Mouse (Mus musculus) kidney, postnatal 4 days (tissue): ENCODE measurements around the gene Abcc3.
A peak's percentile ranks its signal among the peaks of the same experiment; 100 is the strongest.

Experiments
- DNase-seq, 2 experiments: peaks; one replicate each; pipeline ENCODE4 v3.0.0; 2021; ENCODE audit warnings: mixed read lengths in 2 of 2

Abcc3 gene

GRCm38 (mm10) chr11:94349839-94350238 lies 43.0 kb downstream of the Abcc3 start:
- DNase-seq: no peak

DNA sequence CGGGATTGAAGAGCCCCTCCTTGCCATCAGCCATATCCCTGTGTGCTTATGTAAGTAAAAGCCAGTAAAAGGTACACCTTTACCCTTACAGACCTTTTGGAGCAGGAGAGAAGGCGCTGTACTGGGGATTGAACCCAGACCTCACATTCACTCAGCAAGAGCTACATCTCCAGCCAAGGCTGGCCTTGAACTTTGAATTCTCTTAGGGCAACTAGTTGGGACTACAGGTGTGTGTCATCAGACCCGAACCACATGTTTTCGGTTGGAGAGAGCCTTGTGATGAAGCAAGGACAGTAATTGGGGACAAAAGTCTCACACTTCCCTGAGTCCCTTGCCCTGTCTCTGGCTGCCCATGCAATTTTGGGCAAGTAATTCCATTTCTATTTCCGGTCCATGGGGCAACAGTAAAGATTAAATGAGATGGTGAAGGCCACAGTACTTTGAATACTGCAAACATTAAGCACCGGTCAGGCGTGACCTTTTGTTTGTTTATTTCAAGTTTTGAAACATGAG lies 45.7 kb downstream of the Abcc3 start:
- no peak for DNase-seq

- DNase-seq: peak in 1 of 2 experiments; percentile 40
Measured at GRCm38 (mm10) chr11:94346611-94347010, 46.2 kb downstream of the Abcc3 start.

DNA sequence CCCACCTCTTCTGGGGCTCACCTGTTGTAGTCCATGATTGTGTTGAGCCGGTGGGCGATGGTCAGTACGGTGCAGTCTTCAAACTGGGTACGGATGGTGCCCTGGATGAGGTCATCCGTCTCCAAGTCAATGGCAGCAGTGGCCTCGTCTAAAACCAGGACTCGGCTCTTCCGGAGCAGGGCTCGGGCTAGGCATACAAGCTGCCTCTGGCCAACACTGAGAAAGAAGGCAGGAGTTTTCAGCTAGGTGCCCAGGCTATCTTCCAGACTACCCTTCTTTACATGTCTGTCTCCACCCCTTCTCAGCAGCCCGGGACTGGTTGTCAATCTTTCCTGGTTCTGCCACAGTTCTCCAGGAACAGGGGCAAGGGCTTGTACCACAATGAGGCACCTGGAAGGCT lies 46.9 kb downstream of the Abcc3 start:
- DNase-seq: no peak

DNA sequence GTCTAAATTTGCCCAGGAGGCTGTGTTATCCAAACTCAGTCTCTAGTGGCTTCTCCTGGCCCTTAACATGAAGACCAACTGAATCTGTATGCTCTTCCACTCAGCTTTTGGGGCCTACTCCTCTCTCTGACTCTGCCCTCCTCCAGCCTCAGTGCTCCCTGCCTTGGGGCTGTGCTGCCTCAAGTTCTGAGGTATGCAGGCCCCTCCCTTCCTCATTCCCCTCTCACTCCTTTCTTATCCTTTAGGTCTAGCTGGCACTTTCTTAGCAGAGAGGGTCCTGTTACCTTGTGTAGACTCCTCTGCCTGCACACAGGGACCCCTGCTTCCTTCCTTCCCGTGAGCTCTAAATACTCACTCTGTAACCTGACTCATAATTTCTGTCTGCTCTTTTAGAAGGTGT lies 48.3 kb downstream of the Abcc3 start:
- DNase-seq: no peak

DNA sequence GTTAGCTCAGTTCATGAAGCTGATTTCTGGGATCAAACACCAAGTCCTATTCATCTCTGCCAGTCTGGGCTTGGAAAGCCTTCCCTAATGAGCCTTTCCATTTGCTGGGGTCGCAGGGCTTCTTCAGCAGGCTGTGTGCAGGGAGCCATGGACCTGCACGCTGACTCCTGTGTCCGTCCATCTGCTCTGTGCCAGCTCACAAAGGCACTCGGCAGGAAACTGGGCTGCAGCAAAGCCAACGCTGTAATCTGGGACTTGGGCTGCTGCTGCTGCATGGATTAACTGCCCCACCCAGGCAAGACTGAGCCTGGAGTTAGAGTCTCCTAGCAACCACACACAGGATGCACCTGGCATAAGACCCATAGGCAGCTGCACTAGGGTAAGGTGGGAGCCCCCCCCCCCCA lies 48.8 kb downstream of the Abcc3 start:
- DNase-seq: no peak

DNA sequence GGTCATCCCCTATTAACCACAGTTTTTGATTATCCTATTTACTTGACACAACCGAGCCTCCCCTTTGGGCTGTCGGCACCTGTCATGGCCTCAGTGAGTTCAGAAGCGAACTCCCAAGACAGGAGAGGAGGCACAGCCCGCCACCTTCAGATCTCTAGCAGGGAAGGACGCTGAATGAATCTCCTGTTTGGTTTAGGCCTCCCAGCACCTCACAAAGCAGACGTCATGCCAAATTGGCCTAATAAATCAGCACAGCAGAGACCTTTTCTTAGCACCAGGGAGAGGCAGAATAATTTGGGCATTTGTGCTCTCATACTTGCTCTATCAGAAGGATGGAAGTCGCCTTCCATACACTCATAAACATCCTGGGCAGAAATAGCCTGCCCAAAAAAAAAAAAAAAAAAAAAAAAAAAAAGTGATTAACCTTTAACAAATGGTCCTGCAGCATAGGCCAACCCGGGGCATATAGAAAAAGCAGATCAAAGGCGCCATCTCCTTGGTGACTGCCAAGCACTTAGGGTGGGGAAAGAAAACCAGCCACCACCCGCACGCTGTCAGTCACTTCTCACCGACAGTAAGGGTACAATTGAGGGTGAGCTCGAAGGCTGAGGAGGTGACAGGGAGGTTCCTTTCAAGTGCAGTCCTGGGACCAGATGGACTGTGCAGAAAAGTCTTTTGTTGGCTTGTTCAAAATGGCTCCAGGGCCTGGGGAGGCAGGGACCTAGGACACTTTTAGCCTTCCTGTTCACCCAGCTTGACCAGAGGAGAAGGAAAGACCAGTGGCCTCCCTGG lies 50.5 kb downstream of the Abcc3 start:
- no peak for DNase-seq

GRCm38 (mm10) chr11:94340948-94341933 lies 51.6 kb downstream of the Abcc3 start:
- peak in 1 of 2 experiments; percentile 42 for DNase-seq

GRCm38 (mm10) chr11:94339732-94340585 lies 52.8 kb downstream of the Abcc3 start:
- DNase-seq: peak; percentile 55 to 75

GRCm38 (mm10) chr11:94338347-94338746 lies 54.5 kb downstream of the Abcc3 start:
- no peak for DNase-seq

GRCm38 (mm10) chr11:94336551-94336950 lies 56.2 kb downstream of the Abcc3 start:
- no peak for DNase-seq

- DNase-seq: no peak
Measured at GRCm38 (mm10) chr11:94334386-94334968, 58.3 kb downstream of the Abcc3 start.

- no peak for DNase-seq
Measured at GRCm38 (mm10) chr11:94332726-94333125, 60.1 kb downstream of the Abcc3 start.

DNA sequence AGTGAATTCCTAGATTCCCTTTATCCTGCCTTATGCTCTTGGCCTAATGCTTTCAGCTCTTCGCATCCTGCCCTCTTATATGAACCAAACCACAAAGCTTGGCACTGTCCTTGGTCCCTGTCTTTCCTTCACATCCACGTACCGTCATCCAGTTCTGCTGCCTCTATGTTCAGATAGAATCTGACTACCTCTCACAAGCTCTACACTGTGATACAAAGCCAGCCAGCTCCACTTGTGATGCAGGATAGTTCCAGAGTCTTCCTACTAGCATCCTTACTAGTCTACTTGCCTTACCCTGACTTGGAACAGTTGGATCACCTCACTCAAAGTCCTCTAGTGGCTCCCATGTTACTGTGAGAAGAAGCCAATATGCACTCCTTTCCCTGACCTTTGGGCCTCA lies 62.6 kb downstream of the Abcc3 start:
- no peak for DNase-seq

DNA sequence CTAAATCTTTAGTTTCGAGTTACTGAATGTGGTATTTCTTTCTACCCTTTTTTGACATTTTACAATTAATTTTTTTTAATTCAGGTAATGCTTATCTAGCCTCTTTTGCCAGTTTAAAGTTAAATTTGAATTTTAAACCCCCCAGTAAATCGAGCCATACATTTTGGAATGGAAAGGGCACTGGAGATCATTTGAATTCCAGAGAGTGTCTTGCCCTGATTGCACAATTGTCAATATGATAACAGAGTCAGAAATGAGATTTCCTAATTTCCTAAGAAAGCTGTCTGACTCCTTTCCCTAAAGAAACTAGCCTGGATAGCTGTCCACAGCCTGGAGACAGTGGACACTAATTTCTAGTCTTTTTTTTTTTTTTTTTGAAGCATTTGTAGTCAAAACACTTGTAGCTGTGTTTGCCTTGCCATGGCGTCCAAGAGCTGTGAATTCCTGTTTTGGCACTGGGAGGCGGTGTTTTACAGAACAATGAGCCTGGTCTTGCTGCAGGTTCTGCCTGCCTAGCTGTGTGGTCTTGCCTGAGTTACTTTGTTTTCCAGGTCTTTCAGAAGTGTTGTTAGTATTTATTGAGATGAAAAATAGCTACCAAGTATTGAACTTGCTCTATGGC lies 63.4 kb downstream of the Abcc3 start:
- DNase-seq: peak; percentile 69 to 79

DNA sequence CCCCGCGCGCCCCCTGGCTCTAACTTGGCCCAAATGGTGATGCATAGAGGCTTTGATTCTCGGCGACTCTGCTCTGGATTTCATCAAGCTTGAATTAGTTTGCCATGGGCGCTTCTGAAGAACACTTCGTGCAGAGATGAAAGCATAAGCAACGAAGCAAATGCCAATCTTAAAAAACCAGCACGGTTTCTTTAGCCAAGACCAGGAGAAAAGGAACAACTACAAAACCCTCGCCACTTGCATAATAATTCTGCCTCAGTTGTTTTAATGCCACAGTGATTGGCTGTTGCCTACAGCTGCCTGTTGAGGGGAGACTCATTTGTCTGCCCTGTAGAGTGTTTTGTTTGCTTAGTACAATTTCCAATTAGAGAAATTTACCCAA lies 64.2 kb downstream of the Abcc3 start:
- DNase-seq: no peak

DNA sequence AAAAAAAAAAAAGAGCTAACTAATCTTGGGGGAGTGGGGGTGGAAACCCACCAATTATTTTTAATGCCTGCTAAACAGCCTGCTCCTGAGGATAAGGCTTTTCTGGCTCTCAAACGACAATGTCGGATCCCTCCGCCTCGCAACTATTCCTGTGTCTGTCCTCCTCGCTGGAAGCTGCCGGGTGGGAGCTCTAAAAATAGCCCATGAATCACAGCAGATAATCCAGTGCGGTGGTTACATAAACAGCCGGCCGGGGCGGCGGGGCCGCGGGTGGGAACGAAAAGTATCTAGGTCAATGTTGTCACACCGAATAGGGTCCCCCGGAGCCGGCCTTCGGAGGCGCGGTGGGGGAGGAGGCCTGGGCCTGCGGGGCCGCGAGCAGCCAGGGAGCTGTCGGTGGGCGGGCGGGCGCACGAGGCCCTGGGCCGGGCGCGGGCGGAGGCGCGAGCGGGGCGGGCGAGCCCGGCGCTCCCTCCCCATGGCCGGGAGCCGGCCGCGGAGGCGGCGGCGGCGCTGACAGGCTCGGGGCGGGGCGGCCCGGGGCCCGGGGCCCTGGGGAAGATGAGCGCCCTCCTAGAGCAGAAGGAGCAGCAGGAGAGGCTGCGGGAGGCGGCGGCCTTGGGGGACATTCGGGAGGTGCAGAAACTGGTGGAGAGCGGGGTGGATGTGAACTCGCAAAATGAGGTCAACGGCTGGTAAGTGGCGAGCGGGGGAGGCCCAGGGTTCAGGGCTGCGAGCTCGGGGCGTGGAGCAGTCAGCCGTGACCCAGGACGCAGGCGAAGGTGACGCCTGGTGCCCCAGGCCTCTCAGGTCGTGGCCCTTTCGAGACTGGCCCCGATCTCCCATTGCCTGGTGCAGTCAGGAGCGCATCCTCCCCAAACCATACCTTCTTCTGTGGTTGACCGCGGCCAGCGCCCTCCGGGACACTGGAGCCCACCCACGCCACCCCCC lies 64.8 kb downstream of the Abcc3 start, which contains the start of gene Ankrd40:
Ankrd40 (plus strand) TSS at position 309 of the 951 bp plus-strand sequence.
- DNase-seq: peak; percentile 92 to 96

DNA sequence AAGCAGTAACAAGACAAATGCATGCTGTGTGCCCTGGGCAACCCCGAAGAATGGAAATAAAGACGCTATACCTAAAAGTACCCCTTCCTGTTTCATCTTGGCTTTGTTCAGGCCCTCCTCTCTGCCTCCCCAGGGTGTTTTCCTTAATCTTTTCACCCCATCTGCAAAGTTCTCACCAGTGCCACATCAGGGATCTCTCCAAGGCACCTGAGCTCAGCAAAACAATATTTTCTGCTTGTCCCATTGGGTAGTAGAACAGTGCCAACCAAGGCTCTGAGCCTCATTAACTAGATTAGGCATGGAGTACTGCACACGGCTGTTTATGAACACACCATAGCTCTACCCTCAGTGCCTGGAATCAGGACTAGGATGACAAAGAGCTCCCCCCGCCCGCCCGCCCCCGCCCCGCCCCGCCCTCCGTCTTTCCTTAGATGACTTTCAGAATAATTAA lies 65.8 kb downstream of the Abcc3 start:
- DNase-seq: peak in 1 of 2 experiments; percentile 39

DNA sequence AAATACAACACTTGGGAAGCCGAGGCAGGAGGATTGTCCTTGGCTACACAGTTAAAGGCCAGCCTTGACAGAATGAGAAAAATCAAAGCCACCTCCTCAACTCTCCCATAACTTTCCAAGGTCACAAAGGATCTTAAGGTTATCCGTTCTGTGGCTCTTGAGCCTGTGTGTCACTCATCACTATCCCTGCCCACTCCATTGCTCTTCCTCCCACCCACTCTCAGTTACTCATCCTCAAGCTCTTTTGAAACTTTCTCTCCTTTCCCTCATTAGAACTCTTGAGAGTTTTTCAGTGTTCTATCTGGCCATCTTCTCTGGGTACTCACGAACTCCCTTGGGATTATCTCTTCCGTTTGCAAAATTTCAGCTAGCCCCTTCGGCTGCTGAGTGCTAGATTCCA lies 68.2 kb downstream of the Abcc3 start:
- DNase-seq: no peak

GRCm38 (mm10) chr11:94323271-94323925 lies 69.4 kb downstream of the Abcc3 start:
- DNase-seq: no peak
